Mouse (Mus musculus) gastrocnemius, postnatal 14 days (tissue): ENCODE measurements around the gene Tlk2. TPM values are rescaled to one million over a fixed set of nuclear protein-coding genes. Genes with fewer than 3 reads are reported as not detected.

Experiments used
- DNase-seq: peaks from one replicate; pipeline ENCODE4 v3.0.0; 2021; ENCODE audit warnings: mixed read lengths
- intact Hi-C: fragments of 180-260 bp; cut with DNase I; formaldehyde crosslinking; loops from one replicate; pipeline ENCODE4 v1.15.1; 2025; ENCODE audit warnings: low total_unique reads
- total RNA-seq, 2 experiments: library from RNA; stranded (reverse); gene quantifications; 2 replicates each; pipeline ENCODE4 v1.2.3; 2021

The Tlk2 gene
- total RNA-seq, 2 experiments from 2014 or later = 32.3 to 33.6 TPM

DNA sequence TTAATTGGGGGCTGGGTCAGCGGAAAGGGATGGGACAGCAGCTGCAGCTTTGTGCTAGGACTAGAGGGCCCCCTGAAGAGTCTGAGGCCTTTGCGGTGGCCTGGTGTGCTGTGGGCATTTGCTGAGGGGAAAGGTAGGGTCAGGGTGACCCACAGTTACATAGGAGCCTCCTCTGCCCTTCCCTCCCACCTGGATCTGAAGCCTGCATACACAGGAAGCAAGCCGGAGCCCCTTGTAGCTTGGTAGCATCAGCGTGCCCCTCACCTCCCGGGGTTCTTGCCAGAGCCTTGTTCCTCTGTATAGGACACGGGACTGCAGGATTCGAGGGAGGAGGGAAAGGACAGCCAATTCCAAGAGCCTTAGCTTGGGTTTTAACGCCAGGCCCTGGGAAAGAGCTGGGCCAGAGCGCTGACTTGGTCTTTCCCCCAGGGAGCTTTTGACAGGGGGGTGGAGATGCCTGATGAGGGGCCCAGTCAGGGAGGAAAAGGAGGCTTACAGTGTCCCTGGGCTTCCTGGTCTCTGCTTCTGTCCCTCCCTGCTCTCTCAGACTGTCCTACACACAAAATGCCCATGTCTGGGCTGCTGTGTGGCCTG is 115.4 kb downstream of the Tlk2 start:
- DNase-seq = peak; percentile 55
- intact Hi-C loops = no loop called here

DNA sequence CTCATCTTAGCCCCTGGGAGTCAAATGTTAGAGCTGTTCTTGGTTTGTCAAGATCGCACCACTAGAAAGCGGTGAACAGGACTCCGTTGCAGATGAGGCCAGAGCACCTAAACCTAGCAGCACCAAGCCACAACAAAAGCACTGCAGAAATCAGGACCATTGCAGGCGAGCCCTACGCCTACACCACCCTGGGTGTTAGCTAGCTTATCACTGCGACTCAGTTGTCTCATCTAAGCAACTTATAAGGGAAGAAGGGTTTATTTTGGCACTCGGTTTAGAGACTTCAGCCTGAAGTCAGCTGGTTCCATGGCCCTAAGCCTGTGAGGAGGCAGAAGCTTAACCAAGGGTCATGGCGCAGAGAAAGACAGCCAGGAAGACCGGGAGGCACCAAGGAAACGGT is 117.5 kb downstream of the Tlk2 start:
- intact Hi-C loops = no loop called here
- no peak for DNase-seq

DNA sequence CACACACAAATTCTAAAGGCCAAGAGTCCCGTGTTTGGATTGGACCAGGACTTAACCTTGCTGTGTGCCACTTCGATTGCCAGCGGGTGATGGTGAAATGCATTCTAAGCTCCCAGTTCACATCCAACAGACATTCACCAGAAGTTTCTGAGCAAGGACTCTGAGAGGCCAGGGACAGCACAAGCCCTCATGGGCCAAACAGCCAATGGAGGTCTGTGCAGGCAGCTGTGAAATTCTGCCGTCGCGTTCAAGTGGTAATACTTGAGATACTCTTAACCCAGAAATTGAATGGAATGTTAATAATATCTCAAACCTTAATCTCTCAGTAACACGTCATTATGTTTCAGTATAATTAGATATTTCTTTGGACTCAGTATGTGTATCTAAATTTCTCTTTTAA is 131.6 kb downstream of the Tlk2 start:
- intact Hi-C loops = no loop called here
- DNase-seq = no peak

DNA sequence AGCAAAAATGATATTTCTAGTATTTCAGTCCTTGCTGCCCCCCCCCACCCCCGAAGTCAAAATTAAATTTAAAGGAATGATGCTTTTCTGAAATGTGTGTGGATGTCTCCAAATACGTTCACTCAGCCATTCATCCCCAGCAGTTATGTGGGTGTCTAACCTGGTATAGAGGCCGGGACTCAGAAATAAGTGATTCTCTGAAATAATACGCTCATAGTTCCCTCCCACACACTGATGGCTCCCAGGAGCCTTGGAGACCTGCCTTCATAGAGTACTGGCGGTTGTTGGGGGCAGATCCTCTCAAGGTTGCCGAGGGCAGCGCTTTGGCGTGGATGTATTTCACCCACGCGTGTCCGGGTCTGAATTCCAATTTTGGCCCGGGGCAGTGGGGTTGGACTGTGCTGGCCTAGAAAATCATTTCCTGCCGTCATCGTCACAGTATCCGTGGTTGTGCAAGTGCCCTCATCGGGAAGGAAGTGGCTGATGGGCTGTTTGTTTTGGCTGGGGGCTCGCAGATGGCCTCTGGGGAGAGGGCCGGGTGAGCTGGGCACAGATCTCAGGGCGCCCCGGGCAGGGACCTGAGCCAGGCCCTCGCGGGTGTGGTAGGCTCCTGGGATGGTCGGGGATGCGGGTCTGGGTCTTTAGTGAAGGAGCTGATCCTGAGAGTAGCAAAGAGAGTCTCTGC is 132.8 kb downstream of the Tlk2 start:
- intact Hi-C loops = no loop called here
- DNase-seq = peak; percentile 42

DNA sequence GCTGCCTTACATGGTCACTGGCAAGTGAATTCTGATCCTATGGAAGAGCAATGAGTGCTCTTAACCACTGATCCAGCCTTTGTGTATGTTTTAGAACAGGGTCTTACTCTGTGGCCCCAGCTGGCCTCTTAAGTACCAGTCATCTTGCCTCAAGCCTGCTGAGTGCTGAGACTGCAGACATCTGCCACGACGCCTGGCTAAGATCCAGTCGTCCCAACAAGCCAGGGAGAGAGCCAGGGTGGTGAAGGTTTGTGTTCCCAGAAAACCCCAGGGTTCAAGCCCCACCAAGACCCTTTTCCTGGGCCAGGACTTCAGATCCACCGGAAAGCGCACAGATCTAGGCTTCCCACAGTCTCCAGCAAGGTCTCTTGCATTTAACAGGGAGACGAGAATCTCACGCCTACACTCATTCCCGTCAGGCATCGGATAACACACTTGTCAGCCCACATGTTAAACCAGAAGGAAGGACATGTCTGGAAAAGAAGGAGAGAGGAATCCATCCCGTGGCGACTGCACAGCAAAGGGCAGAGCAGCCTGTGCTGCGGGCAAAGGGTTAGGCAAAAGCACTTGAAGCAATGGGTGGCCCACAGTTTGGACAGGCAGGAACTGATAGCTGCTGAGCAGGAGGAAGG is 133.8 kb downstream of the Tlk2 start:
- intact Hi-C loops = no loop called here
- peak; percentile 38 for DNase-seq

DNA sequence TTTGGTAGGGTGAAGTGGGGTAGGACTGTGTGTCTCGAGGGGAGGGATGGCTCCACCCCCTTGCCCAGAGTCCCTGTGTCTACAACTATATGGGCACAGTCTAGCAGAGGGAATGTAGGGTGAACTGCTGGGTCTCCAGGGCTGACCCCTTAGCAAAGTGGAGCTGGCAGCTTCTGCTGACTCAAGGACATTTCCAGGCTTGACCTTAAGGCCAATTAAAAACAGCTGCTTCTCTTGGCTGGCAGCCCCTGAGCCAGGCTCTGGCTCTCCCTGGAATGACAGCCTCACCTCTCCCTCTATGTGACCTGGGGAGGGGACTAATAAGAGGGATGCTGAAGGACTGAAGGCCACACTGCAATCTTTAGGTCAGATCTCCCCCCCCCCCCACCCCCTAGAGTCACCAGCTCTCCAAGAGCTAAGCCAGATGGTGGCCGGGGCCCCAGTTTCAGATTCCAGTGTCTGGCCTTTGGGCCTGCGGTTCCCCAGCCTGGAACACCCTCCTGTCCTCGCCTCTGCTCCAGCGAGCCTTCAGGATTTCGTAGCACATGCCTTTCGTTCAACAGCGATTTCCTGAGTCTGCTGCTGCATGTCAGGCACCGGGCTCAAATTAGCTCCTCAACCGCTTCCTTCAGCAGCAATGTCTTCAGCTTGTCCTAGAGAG is 134.5 kb downstream of the Tlk2 start:
- peak; percentile 71 for DNase-seq
- intact Hi-C loops = no loop called here

DNA sequence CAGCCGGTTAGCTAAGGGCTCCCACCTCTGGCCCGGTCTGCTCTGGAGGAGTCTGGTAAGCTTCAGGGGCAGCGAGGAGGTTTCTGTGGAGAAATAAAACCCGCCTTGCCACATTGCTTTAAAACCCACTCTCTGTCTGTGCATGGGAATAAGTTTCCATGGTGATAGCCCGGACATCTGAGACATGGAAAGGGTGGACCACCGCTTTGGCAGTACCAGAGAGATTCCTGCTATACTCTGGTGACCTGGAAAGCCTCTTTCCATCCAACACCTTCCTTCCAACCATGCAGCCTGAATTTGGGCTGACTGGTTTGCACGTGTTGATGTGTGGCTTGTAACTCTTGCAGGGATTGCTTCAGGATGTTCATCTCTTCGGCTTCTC is 135.0 kb downstream of the Tlk2 start:
- intact Hi-C loops = no loop called here
- no peak for DNase-seq

DNA sequence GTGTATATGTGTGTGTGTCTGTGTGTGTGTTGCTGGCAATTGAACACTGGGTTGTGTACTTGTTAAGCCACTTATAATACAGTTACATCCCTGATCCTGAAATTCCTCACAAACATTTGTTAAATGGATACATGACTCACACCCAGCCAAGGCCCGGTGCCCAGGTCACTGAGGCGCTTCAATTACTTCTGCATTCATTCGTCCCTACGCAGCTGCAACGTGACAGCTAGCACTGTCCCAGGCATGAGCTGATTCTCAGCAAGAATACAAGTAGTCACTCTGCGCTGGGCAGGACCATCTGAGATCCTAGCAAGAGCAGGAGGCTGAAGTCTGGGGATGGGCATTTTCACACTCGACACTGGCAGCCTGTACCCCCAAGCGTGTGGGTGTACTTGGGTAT is 136.7 kb downstream of the Tlk2 start:
- DNase-seq = peak; percentile 45
- intact Hi-C loops = no loop called here

DNA sequence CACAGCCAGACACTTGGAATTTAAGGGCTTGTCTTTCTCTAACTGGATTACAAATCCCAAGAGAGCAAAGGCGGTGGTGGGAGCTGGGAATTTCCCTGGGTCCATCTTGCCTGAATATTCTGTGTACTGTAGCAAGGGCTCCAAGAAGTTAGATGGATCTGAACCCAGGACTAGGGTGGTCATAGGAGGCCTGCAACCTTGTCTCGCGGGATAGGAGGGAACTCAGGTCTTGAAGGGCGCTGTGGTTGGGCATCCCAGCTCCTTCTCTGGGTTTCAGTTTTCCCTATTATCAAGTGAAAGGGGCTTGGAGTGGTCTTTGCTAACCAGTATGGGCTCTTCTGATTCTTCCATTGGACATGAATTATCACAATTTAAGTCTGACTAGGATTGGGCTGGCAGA is 137.5 kb downstream of the Tlk2 start:
- intact Hi-C loops = no loop called here

DNA sequence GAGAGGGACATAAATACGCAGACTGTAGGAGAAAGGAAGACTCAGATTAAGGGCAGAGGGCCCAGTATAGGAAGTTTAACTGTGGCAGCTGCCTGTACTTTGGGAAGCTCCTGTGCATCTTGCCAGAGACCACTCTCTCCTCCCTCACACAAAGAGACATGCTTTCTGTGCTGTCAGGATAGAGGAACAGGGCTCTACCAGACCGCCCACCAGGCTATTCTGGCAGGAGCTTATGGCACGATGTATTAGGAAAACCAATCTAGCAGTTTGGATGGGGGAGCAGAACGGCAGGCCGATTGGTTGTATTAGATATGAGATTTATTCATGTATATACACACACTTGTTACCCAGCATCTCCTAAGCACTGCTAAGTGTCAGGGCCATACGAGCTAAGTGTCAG is 139.2 kb downstream of the Tlk2 start:
- intact Hi-C loops = no loop called here
- DNase-seq = no peak

More for the DNA sequence above, 137.5 kb downstream of the Tlk2 start:
- DNase-seq = no peak

DNA sequence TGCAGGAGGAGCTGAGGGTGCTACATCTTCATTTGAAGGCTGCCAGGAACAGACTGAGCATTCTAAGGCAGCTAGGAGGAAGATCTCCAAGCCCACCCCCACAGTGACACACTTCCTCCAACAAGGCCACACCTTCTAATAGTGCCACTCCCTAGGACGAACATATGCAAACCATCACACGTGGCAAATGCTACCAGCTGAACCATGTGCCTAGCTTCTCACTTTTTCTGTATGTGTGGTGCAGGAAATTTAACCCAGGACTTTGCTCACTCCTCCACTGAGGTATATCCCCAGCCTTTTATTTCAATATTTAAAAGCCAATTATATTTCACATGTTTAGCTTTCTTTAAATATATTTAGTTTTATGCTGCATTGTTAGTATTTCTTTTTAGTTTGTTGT is 142.5 kb downstream of the Tlk2 start:
- intact Hi-C loops = no loop called here
- DNase-seq = no peak

DNA sequence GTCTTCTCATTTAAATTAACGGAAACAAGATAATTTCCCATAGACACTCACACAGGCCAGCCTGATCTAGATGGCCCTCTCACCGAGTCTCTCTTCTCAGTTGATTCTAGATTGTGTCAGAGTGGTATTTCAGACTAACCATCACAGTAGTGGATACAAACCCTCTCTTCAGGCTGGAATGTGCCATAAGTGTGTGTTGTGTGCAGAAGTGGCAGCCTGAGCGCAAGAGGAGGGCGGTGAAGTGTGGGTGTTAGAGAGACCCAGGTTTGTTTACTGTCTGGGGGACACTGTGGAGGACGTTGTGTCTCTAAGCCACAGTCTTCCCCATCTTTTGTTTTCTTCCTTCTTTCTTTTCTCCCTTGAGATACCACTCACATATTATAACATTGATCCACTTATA is 144.9 kb downstream of the Tlk2 start:
- DNase-seq = no peak
- intact Hi-C loops = no loop called here

DNA sequence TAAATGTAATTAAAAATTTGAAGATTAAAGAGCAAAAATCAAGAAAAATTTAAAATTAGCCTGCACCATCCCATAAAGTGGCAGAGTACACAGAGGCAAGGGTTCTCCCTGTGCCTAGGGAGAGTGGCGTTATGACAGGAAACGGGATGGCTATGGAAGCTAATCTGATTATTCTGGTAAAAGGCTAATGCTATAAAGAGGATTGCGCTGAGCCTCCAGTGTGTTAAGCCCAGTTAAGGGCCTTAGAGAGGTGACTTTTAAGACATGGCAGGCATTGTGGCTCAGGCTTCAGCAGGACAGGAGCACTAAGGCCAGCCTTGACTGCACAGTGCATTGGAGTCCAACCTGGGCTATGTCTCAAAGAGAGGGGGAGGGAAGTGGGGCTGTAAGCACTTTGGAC is 148.5 kb downstream of the Tlk2 start:
- intact Hi-C loops = no loop called here
- no peak for DNase-seq

DNA sequence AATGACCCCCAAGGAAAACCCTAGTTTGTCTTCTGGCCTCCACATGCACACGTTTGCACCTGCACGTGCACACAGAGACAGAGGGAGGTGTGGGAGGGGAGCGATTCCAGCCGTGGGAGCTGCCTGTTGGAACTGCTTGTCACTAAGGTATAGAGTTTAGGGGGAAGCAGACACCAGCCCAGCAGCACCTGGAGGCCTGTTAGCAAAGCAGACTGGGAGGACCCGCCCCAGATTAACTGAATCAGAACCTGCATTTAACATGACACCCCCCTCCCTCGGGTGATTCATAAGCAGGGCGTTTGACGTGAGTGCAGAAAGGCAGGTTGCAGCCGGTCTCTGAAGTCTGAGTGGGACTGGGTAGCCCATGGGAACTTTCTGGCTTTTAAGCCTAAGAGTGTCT is 151.4 kb downstream of the Tlk2 start:
- intact Hi-C loops = no loop called here
- no peak for DNase-seq

DNA sequence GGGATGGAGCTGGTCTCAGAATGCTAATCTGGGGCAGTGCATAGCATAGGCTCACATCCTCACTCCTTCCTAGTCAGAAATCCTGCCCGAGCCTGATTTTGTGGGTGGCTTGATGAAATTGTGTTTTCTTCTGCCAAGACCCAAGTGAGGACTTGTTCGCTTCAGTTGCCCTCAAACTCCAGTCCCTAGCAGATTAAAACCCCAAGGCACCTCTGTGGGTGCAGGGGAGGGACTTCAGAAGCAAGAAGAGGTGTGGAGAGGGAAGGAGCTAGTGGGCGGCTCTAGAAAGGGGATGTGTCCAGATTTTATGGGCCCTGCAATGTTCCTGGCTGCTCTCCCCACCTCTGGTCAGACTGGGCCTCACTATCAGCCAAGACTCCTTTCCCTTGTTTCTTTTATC is 152.5 kb downstream of the Tlk2 start:
- no peak for DNase-seq
- intact Hi-C loops = no loop called here

DNA sequence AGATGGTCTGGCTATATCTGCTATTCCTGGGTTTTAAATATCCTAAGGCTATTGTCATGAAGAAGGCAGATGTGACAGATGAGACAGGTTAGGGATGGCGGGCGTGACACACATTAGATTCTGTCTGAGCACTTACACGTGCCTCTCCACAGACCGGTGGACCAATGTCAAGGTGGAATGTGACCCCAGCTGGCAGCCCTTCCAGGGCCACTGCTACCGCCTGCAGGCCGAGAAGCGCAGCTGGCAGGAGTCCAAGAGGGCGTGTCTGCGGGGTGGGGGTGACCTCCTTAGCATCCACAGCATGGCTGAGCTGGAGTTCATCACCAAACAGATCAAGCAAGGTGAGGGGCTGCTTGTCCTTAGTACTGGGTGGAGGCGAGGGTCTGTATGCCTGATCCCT is 153.1 kb downstream of the Tlk2 start:
- peak; percentile 86 for DNase-seq
- intact Hi-C loops = no loop called here

DNA sequence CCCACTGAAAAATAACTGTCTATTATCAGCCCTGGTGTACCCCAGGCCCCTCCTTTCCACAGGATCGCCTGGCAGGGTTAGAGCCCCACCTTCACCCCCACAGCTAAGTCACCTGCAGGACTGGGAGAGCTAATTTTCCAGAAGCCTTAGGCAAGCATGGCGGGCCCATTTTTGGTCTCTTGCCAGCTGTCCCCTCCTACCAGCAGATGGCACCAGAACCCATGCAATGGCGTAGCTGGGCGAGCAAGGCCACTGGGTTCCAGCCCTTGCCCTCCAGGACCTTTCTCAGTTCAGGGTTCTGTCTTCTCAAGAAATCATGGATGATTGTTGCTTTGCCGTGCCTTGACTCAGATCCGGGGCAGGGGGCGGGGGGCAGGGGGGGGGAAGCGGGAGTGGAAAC is 153.9 kb downstream of the Tlk2 start:
- intact Hi-C loops = no loop called here
- peak; percentile 59 for DNase-seq
